Mouse (Mus musculus) limb, embryonic 13.5 days (tissue): ENCODE measurements at regions not wholly inside any gene's neighbourhood (a gene's known extent, or its start where the extent isn't known, plus 50 kb on each side); places are given as distances from the start of the nearest gene placed in this dataset.

Experiments
- ATAC-seq: fragments of 200-750 bp; cut with Nextera tagmentation; 2 replicates; pipeline ENCODE4 v1.8.0; 2017; ENCODE audit warnings: low read depth, moderate number of reproducible peaks, moderate TSS enrichment; ENCODE audit not compliant: low FRiP score
- H3K27ac ChIP-seq: fragments of 300-500 bp; sonication (generic); 2 replicates; pipeline ENCODE4 v1.5.1; 2015; ENCODE audit warnings: inconsistent platforms, mild to moderate bottlenecking, moderate library complexity
- H3K27me3 ChIP-seq: fragments of 300-500 bp; sonication (generic); 2 replicates; pipeline ENCODE4 v1.6.1; 2015; ENCODE audit warnings: mild to moderate bottlenecking, inconsistent platforms
- H3K36me3 ChIP-seq: fragments of 300-500 bp; sonication (generic); 2 replicates; pipeline ENCODE4 v1.6.1; 2015; ENCODE audit warnings: inconsistent platforms, mild to moderate bottlenecking, moderate library complexity
- H3K4me1 ChIP-seq: fragments of 300-500 bp; sonication (generic); 2 replicates; pipeline ENCODE4 v1.6.1; 2015; ENCODE audit warnings: inconsistent platforms
- H3K4me2 ChIP-seq: fragments of 300-500 bp; sonication (generic); replicated peaks from 2 replicates; pipeline ENCODE4 v1.6.1; 2015; ENCODE audit warnings: inconsistent platforms, mild to moderate bottlenecking, moderate library complexity
- H3K4me3 ChIP-seq: fragments of 300-500 bp; sonication (generic); 2 replicates; pipeline ENCODE4 v1.5.1; 2015; ENCODE audit warnings: moderate library complexity, mild to moderate bottlenecking, inconsistent platforms
- H3K9ac ChIP-seq: fragments of 300-500 bp; sonication (generic); 2 replicates; pipeline ENCODE4 v1.6.1; 2015; ENCODE audit warnings: mild to moderate bottlenecking, inconsistent platforms
- H3K9me3 ChIP-seq: fragments of 300-500 bp; sonication (generic); 2 replicates; pipeline ENCODE4 v1.6.1; 2016; ENCODE audit warnings: inconsistent platforms
- WGBS: fragments of 180-500 bp; shearing (Covaris S2); methylation state at CpG from one replicate; pipeline ENCODE4 v1.1.7; 2015; 5-methylcytosine and 5-hydroxymethylcytosine counted together

DNA sequence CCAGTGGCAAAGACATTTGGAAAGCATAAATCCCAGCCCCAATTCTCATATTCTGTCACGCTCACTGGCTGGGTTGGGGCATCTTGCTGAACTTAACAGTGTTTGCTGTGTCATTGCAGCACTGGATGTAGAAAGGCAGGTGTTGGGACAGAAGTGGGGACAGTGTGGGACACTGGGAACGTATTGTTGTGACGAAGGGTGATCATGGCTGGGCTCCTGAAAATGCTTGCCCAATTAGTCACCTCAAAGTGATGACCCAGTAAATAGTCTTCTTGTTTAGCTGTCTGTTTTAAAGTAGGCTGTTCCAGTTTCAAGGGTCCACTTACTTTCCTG, 100.0 kb upstream of the Eya4 start:
- 74% methylated on average over 3 of the region's 3 CpGs for WGBS
- Histone ChIP-seq H3K9ac (no peak overlapping the region), H3K27ac (peak overlapping the region; percentile 11; the same call in 1 of the 2 replicates), H3K9me3 (no peaks in the 10 kb centered on the region), H3K4me3 (no peak overlapping the region), H3K27me3 (no peaks in the 10 kb centered on the region), H3K36me3 (no peaks in the 10 kb centered on the region), H3K4me2 (peak overlapping the region; percentile 44; the same call in 1 of the 2 replicates), H3K4me1 (peaks cover 25% of the 10 kb centered on the region)
- peak; percentile 22; the same call in 1 of the 2 replicates for ATAC-seq

DNA sequence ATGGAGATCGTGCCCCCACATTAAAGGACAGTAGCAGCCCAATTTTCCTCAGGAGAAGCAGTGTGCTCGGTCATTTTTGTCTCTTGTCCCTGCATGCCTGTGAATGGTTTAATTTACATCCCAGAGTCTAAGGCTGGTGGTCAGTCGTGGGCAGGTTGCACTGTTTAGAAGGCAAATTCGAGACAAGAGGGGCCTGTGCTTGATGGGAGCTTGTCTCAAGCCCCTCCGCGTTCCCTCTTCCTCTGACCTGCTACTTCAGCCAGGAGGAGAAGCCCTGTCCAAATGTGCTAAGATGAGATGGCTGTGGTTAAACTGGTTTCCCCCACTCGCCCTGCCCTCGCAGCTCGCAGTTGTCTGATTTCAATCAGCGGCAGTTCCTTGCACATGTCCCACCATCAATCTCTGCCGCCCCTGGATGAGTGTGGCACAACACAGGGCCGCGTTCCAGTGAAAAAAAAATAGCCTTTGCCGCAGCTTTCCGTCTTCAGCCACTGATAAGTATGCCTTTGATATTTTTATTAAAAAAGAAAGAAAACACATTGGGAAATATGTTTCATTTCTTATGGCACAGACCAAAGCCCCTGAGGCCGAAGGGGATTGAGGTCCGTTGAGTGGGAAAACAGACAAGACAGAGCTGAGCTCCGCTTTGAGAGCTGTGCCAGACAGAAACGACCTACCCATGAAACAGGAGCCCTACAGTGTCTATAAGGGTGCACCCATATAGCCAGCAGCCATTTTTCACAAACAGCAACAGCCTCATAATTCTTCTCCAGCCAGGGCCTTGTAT, 99.5 kb upstream of the Eya4 start:
- Histone ChIP-seq H3K36me3 (no peaks in the 10 kb centered on the region), H3K4me3 (no peak overlapping the region), H3K27ac (peak overlapping the region; percentile 22; the same call in 1 of the 2 replicates), H3K9ac (peak overlapping the region; percentile 19; the same call in 1 of the 2 replicates), H3K9me3 (no peaks in the 10 kb centered on the region), H3K4me2 (peak overlapping the region; percentile 44), H3K4me1 (peaks cover 25% of the 10 kb centered on the region), H3K27me3 (no peaks in the 10 kb centered on the region)
- WGBS: 28% methylated on average over 19 of the region's 19 CpGs
- ATAC-seq: peak; percentile 59

DNA sequence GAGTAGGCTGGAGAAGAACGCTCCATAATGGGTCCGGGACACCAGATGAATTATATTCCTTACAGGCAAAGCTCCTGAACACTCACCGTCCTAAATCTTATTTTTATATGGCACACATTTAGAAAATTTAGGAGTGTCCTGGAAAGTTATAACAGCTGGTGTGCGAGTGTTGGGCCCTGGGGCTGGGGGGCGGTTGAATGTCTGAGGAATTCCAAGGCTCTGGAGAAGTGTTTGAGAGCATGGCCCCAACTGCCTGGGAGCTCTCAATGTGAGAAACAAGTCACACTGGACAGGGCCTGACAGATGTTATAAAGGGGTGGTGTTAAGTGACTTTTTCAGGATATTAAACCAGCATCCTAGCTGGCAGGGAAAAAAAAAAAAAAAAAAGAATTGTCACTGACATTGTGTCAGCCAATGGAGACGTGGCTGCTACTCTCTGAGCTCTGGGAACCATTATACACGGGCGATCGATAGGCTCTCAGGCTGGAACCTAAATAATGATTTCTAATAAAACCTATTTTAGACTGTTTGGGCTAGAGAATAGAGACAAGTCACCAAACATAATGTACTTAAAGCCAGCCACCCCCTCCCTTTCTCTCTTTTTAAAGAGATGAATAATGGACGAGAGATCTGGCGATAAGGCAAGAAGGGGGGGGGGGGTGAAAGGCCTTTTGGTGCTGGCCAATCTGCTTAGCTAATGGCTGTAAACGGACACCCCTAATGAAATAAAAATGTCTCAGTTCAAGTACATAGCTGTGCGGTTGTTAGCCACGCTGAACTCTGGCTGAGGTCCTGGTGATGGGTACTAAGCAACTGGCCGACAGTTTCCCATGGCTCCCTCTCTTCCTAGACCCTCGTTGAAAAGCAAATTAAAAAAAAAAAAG, 98.6 kb upstream of the Eya4 start:
- Histone ChIP-seq H3K4me2 (peak overlapping the region; percentile 44), H3K27me3 (no peaks in the 10 kb centered on the region), H3K27ac (peak overlapping the region; percentile 22; the same call in 1 of the 2 replicates), H3K9me3 (no peaks in the 10 kb centered on the region), H3K4me1 (peaks cover 25% of the 10 kb centered on the region), H3K9ac (peak overlapping the region; percentile 19; the same call in 1 of the 2 replicates), H3K4me3 (no peak overlapping the region), H3K36me3 (no peaks in the 10 kb centered on the region)
- WGBS: 17% methylated on average over 16 of the region's 16 CpGs
- ATAC-seq: peak; percentile 52

DNA sequence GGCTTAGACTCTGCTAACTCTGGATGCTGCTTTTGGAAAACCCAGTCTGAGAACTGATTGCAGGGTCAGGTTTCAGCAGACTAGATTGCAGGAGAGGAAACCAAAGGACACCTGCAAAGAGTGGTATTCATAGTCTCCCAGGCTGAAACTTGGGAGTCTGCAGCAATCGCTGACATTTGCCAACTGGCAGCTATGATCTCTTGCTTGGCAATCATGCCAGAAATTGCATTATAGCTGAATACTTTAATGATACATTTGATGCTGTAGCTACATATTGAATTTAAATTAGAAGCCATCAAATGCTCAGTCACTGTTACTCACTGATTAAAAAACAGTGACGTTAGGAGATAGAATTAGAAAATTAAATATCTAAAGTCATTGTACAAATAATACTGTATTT, 79.8 kb upstream of the Eya4 start:
- no peak overlapping the region for H3K27ac ChIP-seq
- H3K9me3 ChIP-seq: no peaks in the 10 kb centered on the region
- H3K4me2 ChIP-seq: no peak overlapping the region
- WGBS: 67% methylated on average over 2 of the region's 2 CpGs
- H3K36me3 ChIP-seq: no peaks in the 10 kb centered on the region
- H3K27me3 ChIP-seq: no peaks in the 10 kb centered on the region
- H3K4me3 ChIP-seq: no peak overlapping the region
- ATAC-seq: no peak
- H3K4me1 ChIP-seq: no peaks in the 10 kb centered on the region
- H3K9ac ChIP-seq: no peak overlapping the region

DNA sequence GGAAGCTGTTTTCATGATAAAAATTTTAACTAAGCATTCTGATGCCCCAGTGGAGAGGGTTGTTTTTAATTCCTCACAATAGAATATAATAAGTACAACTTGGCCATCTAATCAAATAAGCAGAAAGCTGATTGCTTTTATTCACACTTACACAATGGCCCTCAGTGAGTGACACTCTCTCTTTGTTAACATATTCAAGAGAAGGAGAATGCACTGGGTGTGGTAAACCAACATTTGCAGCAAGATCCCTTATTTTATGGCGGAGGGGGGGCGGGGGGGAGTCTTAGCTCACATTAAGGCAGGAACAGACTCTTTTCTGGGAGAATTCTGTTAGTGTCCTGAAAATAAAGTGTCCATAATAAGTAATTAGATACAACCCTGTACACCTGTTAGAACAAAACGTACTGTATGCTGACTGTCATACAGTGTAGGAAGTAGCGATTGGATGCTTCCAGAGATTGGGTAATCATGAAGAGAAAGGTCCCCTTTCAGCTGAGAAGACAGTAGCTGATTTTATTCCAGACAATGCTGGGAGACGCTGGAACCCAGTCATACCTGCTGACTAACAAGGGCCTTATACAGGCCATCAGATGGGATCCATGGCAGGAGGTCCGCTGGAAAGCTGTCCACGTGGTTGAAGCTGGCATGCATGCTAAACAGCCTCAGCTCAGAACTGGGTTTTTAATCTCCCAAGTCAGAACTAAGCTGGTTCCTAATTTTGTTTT, 63.4 kb upstream of the Eya4 start:
- Histone ChIP-seq H3K4me3 (no peak overlapping the region), H3K9ac (no peak overlapping the region), H3K27me3 (no peaks in the 10 kb centered on the region), H3K9me3 (no peaks in the 10 kb centered on the region), H3K27ac (no peak overlapping the region), H3K4me2 (no peak overlapping the region), H3K36me3 (no peaks in the 10 kb centered on the region), H3K4me1 (no peaks in the 10 kb centered on the region)
- 79% methylated on average over 7 of the region's 7 CpGs for WGBS
- no peak for ATAC-seq

DNA sequence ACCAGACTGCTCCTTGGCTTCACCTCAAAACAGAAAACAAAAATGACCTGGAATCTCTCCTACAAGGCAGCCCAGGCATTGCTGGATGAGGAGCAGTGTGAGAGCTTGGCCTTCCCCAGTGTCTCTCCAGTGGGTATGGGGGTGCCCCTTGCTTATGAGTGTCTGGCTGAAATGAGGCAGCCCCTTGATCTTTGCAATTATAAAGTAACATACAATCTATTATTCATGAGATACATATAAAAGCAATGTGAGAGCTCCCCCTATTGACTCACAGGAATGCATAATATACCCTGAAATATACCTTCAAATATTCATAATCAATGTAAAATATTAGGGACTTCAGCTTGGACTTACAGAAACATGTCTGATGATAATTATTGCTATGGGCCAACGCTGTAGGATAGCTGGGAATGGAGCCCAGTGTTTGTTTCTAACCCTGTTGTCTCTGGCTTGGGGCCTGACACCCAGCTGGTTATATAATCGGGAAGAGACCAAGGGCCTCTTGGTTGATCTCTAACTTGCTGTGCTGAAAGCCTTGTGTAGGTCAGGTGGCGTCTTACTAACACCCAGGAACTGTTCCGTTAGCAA, 52.9 kb upstream of the Eya4 start:
- ATAC-seq: no peak
- Histone ChIP-seq H3K4me1 (peaks cover 2% of the 10 kb centered on the region; the same call in 1 of the 2 replicates), H3K4me3 (no peak overlapping the region), H3K27me3 (no peaks in the 10 kb centered on the region), H3K9me3 (peaks cover 10% of the 10 kb centered on the region), H3K4me2 (no peak overlapping the region), H3K36me3 (no peaks in the 10 kb centered on the region), H3K27ac (no peak overlapping the region), H3K9ac (no peak overlapping the region)
- WGBS: 53% methylated on average over 4 of the region's 4 CpGs
